Comparison of ENCODE assay signal across 8 mouse cellular contexts in the genomic region with DNA sequence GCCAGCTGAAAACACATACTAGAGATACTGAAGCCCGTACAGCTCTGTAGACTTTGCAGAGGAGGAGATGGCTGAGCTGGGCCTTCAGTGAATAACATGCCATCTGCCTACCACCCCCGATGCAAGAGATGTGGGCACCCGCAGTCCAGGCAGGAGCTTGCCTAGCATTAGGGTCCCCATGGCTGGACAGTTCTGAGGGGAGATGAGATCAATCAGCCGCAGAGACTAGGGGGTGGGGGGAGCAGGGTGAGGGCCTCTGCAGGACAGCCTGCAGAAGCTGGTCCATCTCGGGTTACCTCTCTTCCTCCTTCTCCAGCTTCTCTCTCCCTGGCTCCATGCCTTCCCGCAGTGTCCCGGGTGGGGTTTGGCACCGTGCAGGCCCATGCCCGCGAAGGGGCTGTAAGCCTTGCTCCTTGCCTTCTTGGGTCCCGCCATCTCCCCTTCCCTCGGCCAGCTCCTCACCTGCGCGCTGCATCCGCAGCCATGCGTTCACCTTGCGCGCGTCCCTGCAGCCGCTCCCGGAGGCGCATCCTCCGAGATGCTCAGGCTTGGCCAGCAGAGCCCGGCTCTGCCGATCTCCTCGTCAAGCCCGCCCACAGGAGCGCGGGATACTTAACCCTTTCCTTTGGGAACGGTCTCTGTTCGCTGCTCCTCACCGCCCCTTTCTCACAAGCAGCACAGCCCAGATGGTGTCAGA. TPM values are rescaled to one million over a fixed set of nuclear protein-coding genes. Genes with fewer than 3 reads are reported as not detected.
A peak's percentile ranks its signal among the peaks of the same experiment; 100 is the strongest.
DNase-seq lines count a peak whose midpoint lies in the region; ATAC-seq lines count a peak whose summit lies in the region.

TSS of gene Prrt3 (minus strand) at position 544 of the 697 bp plus-strand sequence.

- peak; percentile 87 for ATAC-seq in cerebellum, adult (ENCODE audit: insufficient number of reproducible peaks, low FRiP score, low TSS enrichment)
- ATAC-seq in forebrain, embryonic 16.5 days = peak; percentile 91
- ATAC-seq in neural tube, embryonic 13.5 days (ENCODE audit: low read depth) = peak; percentile 88

- peak within 1 kb of the TSS; percentile 64 for H3K4me3 ChIP-seq in forebrain, embryonic 16.5 days (replicated peaks; ENCODE audit: low read length)
- peak within 1 kb of the TSS; percentile 55 for H3K4me3 ChIP-seq in neural tube, embryonic 13.5 days

- H3K4me1 ChIP-seq in forebrain, embryonic 16.5 days (replicated peaks; ENCODE audit: control insufficient read depth, insufficient read depth, low read length) = peaks cover 11% of the 10 kb centered on the region; the same call in 1 of the 2 replicates
- peaks cover 23% of the 10 kb centered on the region for H3K4me1 ChIP-seq in neural tube, embryonic 13.5 days (replicated peaks)

- no peaks in the 10 kb centered on the region for H3K36me3 ChIP-seq in forebrain, embryonic 16.5 days (ENCODE audit: control insufficient read depth, insufficient read depth)
- H3K36me3 ChIP-seq in neural tube, embryonic 13.5 days = no peaks in the 10 kb centered on the region

- no peak within 1 kb of the TSS for H3K27ac ChIP-seq in forebrain, embryonic 16.5 days (ENCODE audit: low read length)
- H3K27ac ChIP-seq in neural tube, embryonic 13.5 days (replicated peaks) = peak within 1 kb of the TSS; percentile 42

- peak; percentile 35 for DNase-seq in adrenal gland, postnatal 14 days
- DNase-seq in adrenal gland, postnatal 36 days = no peak
- DNase-seq in layer of hippocampus, postnatal 36 days = peak; percentile 73 to 75
- no peak for DNase-seq in B cell, adult 2 months
- DNase-seq in gastrocnemius, postnatal 14 days = no peak

- peak within 1 kb of the TSS; percentile 58 for H3K4me2 ChIP-seq in forebrain, embryonic 16.5 days (ENCODE audit: low read length)
- peak within 1 kb of the TSS; percentile 65 for H3K4me2 ChIP-seq in neural tube, embryonic 13.5 days

- intact Hi-C loops in gastrocnemius, postnatal 14 days (cut with DNase I; ENCODE audit: low total_unique reads) = no loop called here

- 2% methylated on average over 30 of the region's 32 CpGs for WGBS in forebrain, embryonic 16.5 days
- 3% methylated on average over 32 of the region's 32 CpGs for WGBS in neural tube, embryonic 13.5 days

- H3K9me3 ChIP-seq in forebrain, embryonic 16.5 days (ENCODE audit: control insufficient read depth, low read length) = no peaks in the 10 kb centered on the region
- no peaks in the 10 kb centered on the region for H3K9me3 ChIP-seq in neural tube, embryonic 13.5 days

- peak within 1 kb of the TSS; percentile 72 for H3K9ac ChIP-seq in forebrain, embryonic 16.5 days (replicated peaks; ENCODE audit: low read depth, low read length)
- peak within 1 kb of the TSS; percentile 78 for H3K9ac ChIP-seq in neural tube, embryonic 13.5 days

- H3K27me3 ChIP-seq in forebrain, embryonic 16.5 days (replicated peaks; ENCODE audit: control insufficient read depth, insufficient read depth, low read length) = no peaks in the 10 kb centered on the region
- H3K27me3 ChIP-seq in neural tube, embryonic 13.5 days = peaks cover 16% of the 10 kb centered on the region

RNA-seq across cellular contexts. Expression of gene Prrt3, which starts in this region (rescaled TPM):
- 0.15 and 0.23 TPM in 2 replicates for total RNA-seq in adrenal gland, postnatal 14 days (2021)
- total RNA-seq in adrenal gland, postnatal 36 days (2021) = under 1 TPM; 0.17 to 0.26 TPM
- polyA plus RNA-seq in forebrain, embryonic 16.5 days (2015; fragmentation: Nextera tagmentation; extraction: Ambion mirVana) = 5.2 and 8.5 TPM in 2 replicates
- total RNA-seq in layer of hippocampus, postnatal 36 days (2021) = 10 to 100 TPM; 52.8 to 54.1 TPM
- 5.2 and 5.6 TPM in 2 replicates for polyA plus RNA-seq in neural tube, embryonic 13.5 days (2015; fragmentation: Nextera tagmentation; extraction: Ambion mirVana)
- under 1 TPM; 0.11 to 0.12 TPM for total RNA-seq in gastrocnemius, postnatal 14 days (2021)

Comparison
In these comparisons a context has a peak if more than half of its experiments do, and no peak if none do; other contexts are left out.
1. RNA of gene Prrt3 (total RNA-seq): 52.8 to 54.1 TPM in layer of hippocampus, postnatal 36 days; 0.17 to 0.26 TPM in adrenal gland, postnatal 36 days, 0.15 to 0.23 TPM in adrenal gland, postnatal 14 days and 0.11 to 0.12 TPM in gastrocnemius, postnatal 14 days; every median in the first group is over 10 times any median in the second.
2. Peak in DNase-seq in adrenal gland, postnatal 14 days; RNA of the gene not detected or under 1 TPM.
3. DNase-seq: peak in layer of hippocampus, postnatal 36 days (2 of 2); none in adrenal gland, postnatal 36 days (0 of 2), B cell, adult 2 months (0 of 2) and gastrocnemius, postnatal 14 days (single experiment).
4. Peak in every context shown above with its lines, with median percentiles within 50 percentile points of each other: ATAC-seq.